Mouse (Mus musculus): ENCODE measurements around the gene Ube3b. TPM values are rescaled to one million over a fixed set of nuclear protein-coding genes. Genes with fewer than 3 reads are reported as not detected.

Ube3b gene
- polyA plus RNA-seq, 1 experiment from 2014 or later: 48.2 TPM

- Histone ChIP-seq H3K4me2 (replicated peaks) (no peak overlapping the region), H3K27ac (no peak overlapping the region), H3K4me1 (replicated peaks; ENCODE audit: control insufficient read depth, insufficient read depth, low read length) (peaks cover 21% of the 10 kb centered on the region), H3K36me3 (replicated peaks; ENCODE audit: control insufficient read depth, insufficient read depth) (no peaks in the 10 kb centered on the region), H3K9ac (no peak overlapping the region), H3K27me3 (ENCODE audit: control insufficient read depth, insufficient read depth, low read length) (no peaks in the 10 kb centered on the region), H3K4me3 (replicated peaks; ENCODE audit: low read length) (no peak overlapping the region), H3K9me3 (ENCODE audit: control insufficient read depth, low read length) (no peaks in the 10 kb centered on the region)
- ATAC-seq (ENCODE audit: low FRiP score): no peak
- DNase-seq (ENCODE audit: low spot score): no peak
- 77% methylated on average over 24 of the region's 24 CpGs for WGBS
Measured at GRCm38 (mm10) chr5:114462067-114463040, 81.9 kb downstream of the Ube3b start.

- ATAC-seq (ENCODE audit: low FRiP score) (no peak), DNase-seq (ENCODE audit: low spot score) (no peak)
- H3K27me3 ChIP-seq (ENCODE audit: control insufficient read depth, insufficient read depth, low read length): no peaks in the 10 kb centered on the region
- no peak overlapping the region for H3K9ac ChIP-seq
- H3K4me1 ChIP-seq (replicated peaks; ENCODE audit: control insufficient read depth, insufficient read depth, low read length): peaks cover 29% of the 10 kb centered on the region
- 76% methylated on average over 2 of the region's 2 CpGs for WGBS
- no peak overlapping the region for H3K4me3 ChIP-seq (replicated peaks; ENCODE audit: low read length)
- no peak overlapping the region for H3K27ac ChIP-seq
- H3K9me3 ChIP-seq (ENCODE audit: control insufficient read depth, low read length): no peaks in the 10 kb centered on the region
- H3K4me2 ChIP-seq (replicated peaks): no peak overlapping the region
- no peaks in the 10 kb centered on the region for H3K36me3 ChIP-seq (replicated peaks; ENCODE audit: control insufficient read depth, insufficient read depth)
Measured at GRCm38 (mm10) chr5:114464561-114464960, 84.2 kb downstream of the Ube3b start.

GRCm38 (mm10) chr5:114465641-114466040 is 85.2 kb downstream of the Ube3b start:
- peaks cover 29% of the 10 kb centered on the region for H3K4me1 ChIP-seq (replicated peaks; ENCODE audit: control insufficient read depth, insufficient read depth, low read length)
- H3K4me2 ChIP-seq (replicated peaks): no peak overlapping the region
- H3K27me3 ChIP-seq (ENCODE audit: control insufficient read depth, insufficient read depth, low read length): no peaks in the 10 kb centered on the region
- 51% methylated on average over 7 of the region's 7 CpGs for WGBS
- ATAC-seq (ENCODE audit: low FRiP score) (no peak), DNase-seq (ENCODE audit: low spot score) (no peak)
- H3K9ac ChIP-seq: no peak overlapping the region
- H3K9me3 ChIP-seq (ENCODE audit: control insufficient read depth, low read length): no peaks in the 10 kb centered on the region
- no peak overlapping the region for H3K27ac ChIP-seq
- no peaks in the 10 kb centered on the region for H3K36me3 ChIP-seq (replicated peaks; ENCODE audit: control insufficient read depth, insufficient read depth)
- no peak overlapping the region for H3K4me3 ChIP-seq (replicated peaks; ENCODE audit: low read length)

GRCm38 (mm10) chr5:114467019-114467418 is 86.6 kb downstream of the Ube3b start:
- Histone ChIP-seq H3K4me1 (replicated peaks; ENCODE audit: control insufficient read depth, insufficient read depth, low read length) (peaks cover 26% of the 10 kb centered on the region), H3K27ac (peak overlapping the region; percentile 82), H3K9ac (peak overlapping the region; percentile 44; the same call in 1 of the 2 replicates), H3K4me3 (replicated peaks; ENCODE audit: low read length) (peak overlapping the region; percentile 20), H3K4me2 (replicated peaks) (peak overlapping the region; percentile 44), H3K36me3 (replicated peaks; ENCODE audit: control insufficient read depth, insufficient read depth) (no peaks in the 10 kb centered on the region), H3K27me3 (ENCODE audit: control insufficient read depth, insufficient read depth, low read length) (no peaks in the 10 kb centered on the region), H3K9me3 (ENCODE audit: control insufficient read depth, low read length) (no peaks in the 10 kb centered on the region)
- 2% methylated on average over 11 of the region's 11 CpGs for WGBS
- peak; percentile 2; the same call in 1 of the 2 replicates for ATAC-seq (ENCODE audit: low FRiP score)
- peak; percentile 33 for DNase-seq (ENCODE audit: low spot score)

DNA sequence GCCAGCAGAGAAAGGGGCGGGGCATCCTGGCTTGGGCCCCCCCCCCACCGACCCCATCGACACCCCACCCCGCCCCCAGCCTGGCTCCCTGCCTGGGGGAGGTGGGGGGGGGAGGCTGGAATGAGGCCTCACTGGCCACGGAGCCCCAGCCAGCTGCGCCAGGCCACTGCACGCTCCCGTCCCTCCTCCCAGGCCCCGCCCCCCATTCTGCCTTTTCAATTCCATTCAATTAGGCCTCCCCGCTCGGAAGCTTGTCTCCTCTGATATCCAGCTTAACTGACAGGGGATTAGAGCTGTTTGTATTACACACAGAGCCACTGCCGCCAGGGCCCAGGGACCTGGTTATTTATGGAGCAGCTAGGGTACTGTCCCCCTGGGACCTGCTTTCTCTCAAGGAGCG is 87.0 kb downstream of the Ube3b start:
- H3K9ac ChIP-seq: peak overlapping the region; percentile 44
- no peaks in the 10 kb centered on the region for H3K9me3 ChIP-seq (ENCODE audit: control insufficient read depth, low read length)
- peaks cover 26% of the 10 kb centered on the region for H3K4me1 ChIP-seq (replicated peaks; ENCODE audit: control insufficient read depth, insufficient read depth, low read length)
- H3K4me2 ChIP-seq (replicated peaks): peak overlapping the region; percentile 44
- ATAC-seq (ENCODE audit: low FRiP score) (peak; percentile 79), DNase-seq (ENCODE audit: low spot score) (peak; percentile 80)
- H3K27me3 ChIP-seq (ENCODE audit: control insufficient read depth, insufficient read depth, low read length): no peaks in the 10 kb centered on the region
- no peaks in the 10 kb centered on the region for H3K36me3 ChIP-seq (replicated peaks; ENCODE audit: control insufficient read depth, insufficient read depth)
- 0% methylated on average over 11 of the region's 13 CpGs for WGBS
- H3K4me3 ChIP-seq (replicated peaks; ENCODE audit: low read length): peak overlapping the region; percentile 20
- peak overlapping the region; percentile 82 for H3K27ac ChIP-seq

DNA sequence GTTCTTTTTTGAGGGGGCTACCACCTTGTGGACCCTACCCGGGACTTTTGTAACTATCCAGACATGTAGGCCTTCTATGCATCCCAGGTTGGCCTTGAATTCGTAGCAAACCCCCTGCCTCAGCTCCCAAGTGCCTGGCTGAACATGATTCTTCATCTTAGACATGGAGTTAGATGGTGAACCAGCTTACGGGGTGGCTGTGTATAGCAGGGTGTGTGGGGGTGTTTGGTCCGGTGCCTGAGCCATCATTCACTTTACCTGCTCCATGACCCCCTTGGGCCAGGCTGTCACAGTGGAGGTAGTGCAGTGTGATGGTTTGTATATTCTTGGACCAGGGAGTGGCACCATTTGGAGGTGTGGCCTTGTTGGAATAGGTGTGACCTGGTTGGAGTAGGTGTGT is 87.6 kb downstream of the Ube3b start:
- Histone ChIP-seq H3K4me3 (replicated peaks; ENCODE audit: low read length) (no peak overlapping the region), H3K4me1 (replicated peaks; ENCODE audit: control insufficient read depth, insufficient read depth, low read length) (peaks cover 26% of the 10 kb centered on the region), H3K36me3 (replicated peaks; ENCODE audit: control insufficient read depth, insufficient read depth) (no peaks in the 10 kb centered on the region), H3K4me2 (replicated peaks) (peak overlapping the region; percentile 44), H3K9me3 (ENCODE audit: control insufficient read depth, low read length) (no peaks in the 10 kb centered on the region), H3K9ac (peak overlapping the region; percentile 44), H3K27ac (peak overlapping the region; percentile 82), H3K27me3 (ENCODE audit: control insufficient read depth, insufficient read depth, low read length) (no peaks in the 10 kb centered on the region)
- ATAC-seq (ENCODE audit: low FRiP score): no peak
- DNase-seq (ENCODE audit: low spot score): no peak
- WGBS: 55% methylated on average over 4 of the region's 4 CpGs

- DNase-seq (ENCODE audit: low spot score): no peak
- 86% methylated on average over 3 of the region's 3 CpGs for WGBS
- H3K4me2 ChIP-seq (replicated peaks): no peak overlapping the region
- H3K9me3 ChIP-seq (ENCODE audit: control insufficient read depth, low read length): no peaks in the 10 kb centered on the region
- H3K27me3 ChIP-seq (ENCODE audit: control insufficient read depth, insufficient read depth, low read length): no peaks in the 10 kb centered on the region
- H3K27ac ChIP-seq: no peak overlapping the region
- no peak overlapping the region for H3K9ac ChIP-seq
- ATAC-seq (ENCODE audit: low FRiP score): no peak
- peaks cover 35% of the 10 kb centered on the region for H3K4me1 ChIP-seq (replicated peaks; ENCODE audit: control insufficient read depth, insufficient read depth, low read length)
- no peaks in the 10 kb centered on the region for H3K36me3 ChIP-seq (replicated peaks; ENCODE audit: control insufficient read depth, insufficient read depth)
- H3K4me3 ChIP-seq (replicated peaks; ENCODE audit: low read length): no peak overlapping the region
Measured at GRCm38 (mm10) chr5:114470359-114470758, 90.0 kb downstream of the Ube3b start.

Small RNA genes within 50 kb of the gene (microRNA-seq; reads per million reads assigned to microRNA genes)
- gene Mir7027: not detected

Other genes starting within 250 kb of the Ube3b start
- gene Acacb, start 234.1 kb upstream of the Ube3b start, polyA plus RNA-seq (2014; fragmentation: Nextera tagmentation; extraction: Ambion mirVana): 3.6 and 3.7 TPM in 2 replicates
- gene Foxn4, start 106.8 kb upstream of the Ube3b start, polyA plus RNA-seq (2014; fragmentation: Nextera tagmentation; extraction: Ambion mirVana): 0.24 and 0.56 TPM in 2 replicates
- 0.64 TPM in 2 replicates for gene Myo1h, start 91.4 kb upstream of the Ube3b start, polyA plus RNA-seq (2014; fragmentation: Nextera tagmentation; extraction: Ambion mirVana)
- gene Kctd10, start 99 bp upstream of the Ube3b start, polyA plus RNA-seq (2014; fragmentation: Nextera tagmentation; extraction: Ambion mirVana): 60.9 and 67.9 TPM in 2 replicates
- gene Mmab, start 63.5 kb downstream of the Ube3b start, polyA plus RNA-seq (2014; fragmentation: Nextera tagmentation; extraction: Ambion mirVana): 30.7 and 30.8 TPM in 2 replicates
- 76.9 and 81.2 TPM in 2 replicates for gene Mvk, start 63.7 kb downstream of the Ube3b start, polyA plus RNA-seq (2014; fragmentation: Nextera tagmentation; extraction: Ambion mirVana)
- 6.6 and 6.7 TPM in 2 replicates for gene Fam222a, start 187.4 kb downstream of the Ube3b start, polyA plus RNA-seq (2014; fragmentation: Nextera tagmentation; extraction: Ambion mirVana)

All from hindbrain, embryonic 14.5 days (tissue).